Mouse (Mus musculus): ENCODE measurements around the gene Arhgap44. TPM values are rescaled to one million over a fixed set of nuclear protein-coding genes. Genes with fewer than 3 reads are reported as not detected.
A peak's percentile ranks its signal among the peaks of the same experiment; 100 is the strongest.

Arhgap44 gene
- total and polyA plus RNA-seq, 3 experiments = 14.9 to 26.6 (median 21.8) TPM

DNA sequence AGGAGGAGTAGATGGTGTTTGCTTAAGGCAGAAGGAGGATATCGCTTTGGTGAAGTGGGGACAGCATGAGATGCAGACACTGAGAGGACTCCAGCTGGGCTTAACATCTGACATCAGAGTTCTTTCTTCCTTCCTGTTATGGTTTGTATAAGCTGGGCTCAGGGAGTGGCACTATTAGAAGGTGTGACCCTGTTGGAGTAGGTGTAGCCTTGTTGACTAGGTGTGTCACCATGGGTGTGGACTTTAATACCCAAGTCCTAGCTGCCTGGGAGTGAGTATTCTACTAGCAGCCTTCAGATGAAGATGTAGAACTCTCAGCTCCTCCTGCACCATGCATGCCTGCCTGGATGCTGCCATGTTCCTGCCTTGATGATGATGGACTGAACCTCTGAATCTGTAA, 146.0 kb downstream of the Arhgap44 start:
- no peaks in the 10 kb centered on the region for H3K27me3 ChIP-seq (ENCODE audit: control insufficient read depth, insufficient read depth, low read length)
- intact Hi-C loops (cut with DNase I) = no loop called here
- no peak for DNase-seq
- WGBS = 87% methylated on average over 1 of the region's 1 CpGs
- TF ChIP-seq CTCF (IDR thresholded peaks at IDR 0.05) (no peak), EP300 (IDR thresholded peaks at IDR 0.05; ENCODE audit: insufficient read depth, low read depth, low read length) (no peak), POLR2A (IDR thresholded peaks at IDR 0.05; ENCODE audit: insufficient read depth, low read depth, low read length) (no peak)
- no peaks in the 10 kb centered on the region for H3K36me3 ChIP-seq (ENCODE audit: control insufficient read depth, insufficient read depth, low read length)
- H3K4me3 ChIP-seq = no peak overlapping the region
- H3K27ac ChIP-seq = no peak overlapping the region
- H3K4me1 ChIP-seq (ENCODE audit: control insufficient read depth, insufficient read depth, low read length) = no peaks in the 10 kb centered on the region
- H3K79me2 ChIP-seq (replicated peaks; ENCODE audit: control insufficient read depth, insufficient read depth, low read length) = no peaks in the 10 kb centered on the region
- H3K9ac ChIP-seq (ENCODE audit: low read depth, low read length) = no peak overlapping the region

DNA sequence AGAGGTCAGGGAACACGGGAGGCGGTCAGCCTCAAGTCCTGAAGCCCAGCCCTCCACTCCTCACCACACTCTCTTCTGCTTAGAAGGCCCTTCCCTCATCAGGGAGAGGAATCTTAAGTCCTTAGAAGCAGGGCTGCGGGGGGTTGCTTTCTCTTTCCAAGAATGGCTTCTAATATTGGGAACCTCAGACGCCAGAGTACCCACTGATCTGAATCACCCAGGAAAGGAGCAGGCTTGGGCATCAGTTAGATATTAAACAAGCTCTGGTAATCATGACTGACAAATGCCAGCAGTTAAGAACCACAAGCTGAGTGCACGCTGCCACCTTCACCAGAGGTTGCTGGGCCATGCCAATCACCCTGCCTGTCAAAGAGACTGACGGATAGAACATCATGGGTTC, 148.9 kb downstream of the Arhgap44 start:
- intact Hi-C loops (cut with DNase I) = no loop called here
- no peak for DNase-seq
- Histone ChIP-seq H3K27me3 (ENCODE audit: control insufficient read depth, insufficient read depth, low read length) (no peaks in the 10 kb centered on the region), H3K36me3 (ENCODE audit: control insufficient read depth, insufficient read depth, low read length) (no peaks in the 10 kb centered on the region), H3K9ac (ENCODE audit: low read depth, low read length) (no peak overlapping the region), H3K4me1 (ENCODE audit: control insufficient read depth, insufficient read depth, low read length) (no peaks in the 10 kb centered on the region), H3K79me2 (replicated peaks; ENCODE audit: control insufficient read depth, insufficient read depth, low read length) (no peaks in the 10 kb centered on the region), H3K27ac (no peak overlapping the region), H3K4me3 (no peak overlapping the region)
- TF ChIP-seq CTCF (IDR thresholded peaks at IDR 0.05) (no peak), EP300 (IDR thresholded peaks at IDR 0.05; ENCODE audit: insufficient read depth, low read depth, low read length) (no peak), POLR2A (IDR thresholded peaks at IDR 0.05; ENCODE audit: insufficient read depth, low read depth, low read length) (no peak)
- 79% methylated on average over 6 of the region's 6 CpGs for WGBS

DNA sequence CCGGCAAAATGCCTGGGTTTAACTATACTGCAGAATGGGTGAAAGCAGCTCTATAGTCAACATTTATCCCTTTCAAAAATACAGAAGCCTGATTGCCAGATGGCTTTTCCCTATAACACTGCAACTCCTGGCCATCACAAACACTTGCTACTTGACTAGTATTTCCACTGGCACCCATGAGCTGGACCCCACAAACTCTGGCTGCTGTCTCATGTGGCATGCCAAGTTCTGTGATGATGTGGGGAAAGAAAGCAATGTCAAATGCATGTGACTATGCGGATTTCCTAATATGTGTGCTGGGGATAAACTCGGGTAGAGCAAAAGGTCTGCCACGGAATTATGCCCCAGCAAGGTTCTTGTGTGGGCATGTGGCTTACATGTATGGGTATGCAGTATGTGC, 156.7 kb downstream of the Arhgap44 start:
- H3K27ac ChIP-seq = no peak overlapping the region
- intact Hi-C loops (cut with DNase I) = no loop called here
- TF ChIP-seq EP300 (IDR thresholded peaks at IDR 0.05; ENCODE audit: insufficient read depth, low read depth, low read length) = no peak

DNA sequence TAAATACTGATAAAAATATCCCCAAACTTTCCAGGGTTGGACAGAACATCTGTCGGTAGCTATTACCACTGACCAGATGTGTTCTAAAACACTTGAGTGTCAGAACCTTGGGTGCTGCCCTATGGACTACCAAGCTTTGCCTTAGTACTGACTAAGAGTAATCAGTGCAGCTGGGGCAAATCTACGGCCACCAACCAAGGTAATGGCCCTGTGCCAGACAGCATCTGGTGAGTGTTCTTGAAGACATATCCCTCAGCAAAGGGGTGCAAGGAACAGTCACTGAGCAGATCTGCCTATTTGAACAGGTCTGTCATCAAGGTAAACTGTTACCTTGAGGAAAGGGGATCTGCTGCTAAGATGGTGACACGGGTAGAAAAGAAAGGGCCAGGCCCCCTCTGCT, 157.9 kb downstream of the Arhgap44 start:
- Histone ChIP-seq H3K9ac (ENCODE audit: low read depth, low read length) (no peak overlapping the region), H3K4me3 (no peak overlapping the region), H3K79me2 (replicated peaks; ENCODE audit: control insufficient read depth, insufficient read depth, low read length) (no peaks in the 10 kb centered on the region), H3K27ac (no peak overlapping the region), H3K4me1 (ENCODE audit: control insufficient read depth, insufficient read depth, low read length) (no peaks in the 10 kb centered on the region), H3K36me3 (ENCODE audit: control insufficient read depth, insufficient read depth, low read length) (no peaks in the 10 kb centered on the region), H3K27me3 (ENCODE audit: control insufficient read depth, insufficient read depth, low read length) (no peaks in the 10 kb centered on the region)
- intact Hi-C loops (cut with DNase I) = no loop called here
- DNase-seq = no peak
- no peak for TF ChIP-seq CTCF (IDR thresholded peaks at IDR 0.05)
- WGBS = 76% methylated on average over 3 of the region's 3 CpGs

More for the DNA sequence above, 156.7 kb downstream of the Arhgap44 start:
- no peaks in the 10 kb centered on the region for H3K4me1 ChIP-seq (ENCODE audit: control insufficient read depth, insufficient read depth, low read length)
- DNase-seq = no peak
- H3K9ac ChIP-seq (ENCODE audit: low read depth, low read length) = no peak overlapping the region
- no peak overlapping the region for H3K4me3 ChIP-seq
- 89% methylated on average over 4 of the region's 4 CpGs for WGBS
- H3K27me3 ChIP-seq (ENCODE audit: control insufficient read depth, insufficient read depth, low read length) = no peaks in the 10 kb centered on the region
- H3K36me3 ChIP-seq (ENCODE audit: control insufficient read depth, insufficient read depth, low read length) = no peaks in the 10 kb centered on the region
- no peaks in the 10 kb centered on the region for H3K79me2 ChIP-seq (replicated peaks; ENCODE audit: control insufficient read depth, insufficient read depth, low read length)

DNA sequence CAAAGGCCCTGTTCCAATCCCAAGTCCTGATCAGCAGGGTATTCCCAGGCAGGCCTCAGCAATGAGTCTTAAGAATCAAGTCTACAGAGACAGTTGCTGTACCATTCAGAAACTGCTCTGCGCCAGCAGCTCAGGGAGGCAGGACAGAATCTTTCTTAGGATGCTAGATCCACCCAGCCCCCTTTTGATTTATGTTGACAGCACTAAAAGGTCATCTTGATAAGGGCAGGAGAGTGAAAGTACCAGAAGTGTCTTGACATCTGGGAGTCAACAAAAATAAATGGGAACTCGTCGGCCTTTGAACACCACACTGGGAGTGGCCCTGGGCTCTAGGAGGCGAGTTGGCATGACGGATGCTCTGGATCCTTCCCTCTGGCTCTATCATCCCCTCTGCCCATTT, 159.2 kb downstream of the Arhgap44 start:
- no peaks in the 10 kb centered on the region; the same call in 1 of the 2 replicates for H3K4me1 ChIP-seq (ENCODE audit: control insufficient read depth, insufficient read depth, low read length)
- no peaks in the 10 kb centered on the region for H3K27me3 ChIP-seq (ENCODE audit: control insufficient read depth, insufficient read depth, low read length)
- H3K36me3 ChIP-seq (ENCODE audit: control insufficient read depth, insufficient read depth, low read length) = no peaks in the 10 kb centered on the region
- H3K27ac ChIP-seq = no peak overlapping the region
- no peak for DNase-seq
- 75% methylated on average over 5 of the region's 5 CpGs for WGBS
- H3K9ac ChIP-seq (ENCODE audit: low read depth, low read length) = no peak overlapping the region
- TF ChIP-seq EP300 (IDR thresholded peaks at IDR 0.05; ENCODE audit: insufficient read depth, low read depth, low read length) (no peak), POLR2A (IDR thresholded peaks at IDR 0.05; ENCODE audit: insufficient read depth, low read depth, low read length) (no peak), CTCF (IDR thresholded peaks at IDR 0.05) (no peak)
- intact Hi-C loops (cut with DNase I) = no loop called here
- no peak overlapping the region for H3K4me3 ChIP-seq
- no peaks in the 10 kb centered on the region for H3K79me2 ChIP-seq (replicated peaks; ENCODE audit: control insufficient read depth, insufficient read depth, low read length)

DNA sequence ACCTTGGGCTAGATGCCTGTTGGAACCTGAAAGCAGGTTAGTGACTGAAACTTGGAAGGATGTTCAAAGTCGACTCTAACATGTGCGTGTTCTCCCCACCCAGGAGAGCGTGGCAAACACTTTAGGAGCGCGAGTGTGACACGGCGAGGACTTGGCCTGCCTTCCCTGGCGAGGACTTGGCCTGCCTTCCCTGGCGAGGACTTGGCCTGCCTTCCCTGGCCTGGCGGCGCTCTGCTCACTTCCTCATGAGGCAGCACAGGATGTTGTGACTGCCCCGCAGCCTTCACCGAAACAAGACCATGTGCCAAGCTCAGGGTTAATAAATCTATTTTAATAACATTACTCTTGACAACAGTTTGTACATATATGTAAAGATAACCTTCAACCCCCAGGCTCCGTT, 161.0 kb downstream of the Arhgap44 start:
- Histone ChIP-seq H3K27me3 (ENCODE audit: control insufficient read depth, insufficient read depth, low read length) (no peaks in the 10 kb centered on the region), H3K4me1 (ENCODE audit: control insufficient read depth, insufficient read depth, low read length) (no peaks in the 10 kb centered on the region; the same call in 1 of the 2 replicates), H3K79me2 (replicated peaks; ENCODE audit: control insufficient read depth, insufficient read depth, low read length) (no peaks in the 10 kb centered on the region), H3K27ac (no peak overlapping the region), H3K9ac (ENCODE audit: low read depth, low read length) (no peak overlapping the region), H3K4me3 (no peak overlapping the region), H3K36me3 (ENCODE audit: control insufficient read depth, insufficient read depth, low read length) (no peaks in the 10 kb centered on the region)
- DNase-seq = peak; percentile 47 to 59
- intact Hi-C loops (cut with DNase I) = no loop called here
- 49% methylated on average over 14 of the region's 14 CpGs for WGBS
- no peak for TF ChIP-seq EP300 (IDR thresholded peaks at IDR 0.05; ENCODE audit: insufficient read depth, low read depth, low read length)
- no peak for TF ChIP-seq CTCF (IDR thresholded peaks at IDR 0.05)
- no peak for TF ChIP-seq POLR2A (IDR thresholded peaks at IDR 0.05; ENCODE audit: insufficient read depth, low read depth, low read length)

Data from heart, adult 2 months (tissue).